Comparison of ENCODE assay signal across 24 mouse cellular contexts in genomic region chr8:124459627-124460026, GRCm38 (mm10). TPM values are rescaled to one million over a fixed set of nuclear protein-coding genes. Genes with fewer than 3 reads are reported as not detected.
DNase-seq lines count a peak whose midpoint lies in the region; ATAC-seq and TF ChIP-seq lines count a peak whose summit lies in the region.
"Had no signal": no experiment of that assay in that cellular context is flagged by ENCODE, and none has a peak within 500 bp of the region (broad histone marks: within the 10 kb centered on the region; RNA-seq: fewer than 3 reads in every experiment).

No protein-coding gene starts in this region.

- no peak for ATAC-seq in kidney, embryonic 15.5 days (replicated peaks; ENCODE audit: low FRiP score)
- ATAC-seq: forebrain, embryonic 14.5 days had no signal

- H3K9ac ChIP-seq in kidney, embryonic 15.5 days: no peak overlapping the region
- H3K9ac ChIP-seq: hindbrain, embryonic 13.5 days; limb, embryonic 15.5 days; liver, embryonic 15.5 days; lung, embryonic 14.5 days had no signal

- TF ChIP-seq CTCF in kidney, adult 2 months (conservative IDR thresholded peaks at IDR 0.05; ENCODE audit: insufficient read depth, insufficient read length, low read depth, low read length): no peak

- H3K36me3 ChIP-seq in kidney, adult 2 months (ENCODE audit: control insufficient read depth, insufficient read depth, low read length): no peaks in the 10 kb centered on the region
- H3K36me3 ChIP-seq in kidney, embryonic 15.5 days: no peaks in the 10 kb centered on the region
- H3K36me3 ChIP-seq: hindbrain, embryonic 13.5 days; limb, embryonic 10.5 days; limb, embryonic 15.5 days; liver, embryonic 15.5 days had no signal

- no peaks in the 10 kb centered on the region for H3K27me3 ChIP-seq in kidney, adult 2 months (replicated peaks; ENCODE audit: control insufficient read depth, insufficient read depth, low read length)
- H3K27me3 ChIP-seq in kidney, embryonic 15.5 days: 0 out of 2 replicates have a peak, but pooled peaks cover 3% of the 10 kb centered on the region
- H3K27me3 ChIP-seq: liver, embryonic 15.5 days had no signal

- H3K9me3 ChIP-seq in kidney, embryonic 15.5 days (replicated peaks): no peaks in the 10 kb centered on the region
- H3K9me3 ChIP-seq: hindbrain, embryonic 13.5 days; limb, embryonic 10.5 days; limb, embryonic 15.5 days; liver, embryonic 15.5 days had no signal

- no peak overlapping the region for H3K27ac ChIP-seq in kidney, adult 2 months (ENCODE audit: insufficient read depth, low read depth, low read length)
- no peak overlapping the region for H3K27ac ChIP-seq in kidney, embryonic 15.5 days
- H3K27ac ChIP-seq: hindbrain, embryonic 13.5 days; limb, embryonic 10.5 days; limb, embryonic 15.5 days; liver, embryonic 15.5 days had no signal

- DNase-seq in kidney, adult 2 months: peak; percentile 42
- peak; percentile 20 for DNase-seq in ZHBTc4 (ENCODE audit: low read depth, low spot score)
- DNase-seq in kidney, postnatal 10 days: peak; percentile 15
- peak; percentile 60 for DNase-seq in yolk sac, embryonic 10.5 days (ENCODE audit: low spot score)
- no peak for DNase-seq in embryo, embryonic 9.5 days (ENCODE audit: extremely low spot score)
- DNase-seq in frontal cortex, adult 2 months (ENCODE audit: extremely low spot score in 1 of 2, low spot score in 1 of 2): no peak
- DNase-seq: adrenal gland, postnatal 36 days; cerebellum, adult 8-10 months; cerebellum, postnatal 25 days; gastrocnemius, postnatal 36 days; heart, adult 18-20 months; heart, postnatal 36 days; layer of hippocampus, adult 9-11 months; lung, embryonic 14.5 days; lung, postnatal 14 days; midbrain, embryonic 14.5 days; thymus, postnatal 14 days had no signal

- WGBS in kidney, adult 2 months: 35% methylated on average over 12 of the region's 12 CpGs
- 37% methylated on average over 12 of the region's 12 CpGs for WGBS in kidney, embryonic 15.5 days

- H3K4me1 ChIP-seq in kidney, adult 2 months (ENCODE audit: control insufficient read depth, insufficient read depth, low read length): no peaks in the 10 kb centered on the region
- H3K4me1 ChIP-seq in kidney, embryonic 15.5 days: no peaks in the 10 kb centered on the region
- H3K4me1 ChIP-seq: limb, embryonic 10.5 days; limb, embryonic 15.5 days; liver, embryonic 15.5 days had no signal

- no peak for TF ChIP-seq POLR2A in kidney, adult 2 months (IDR thresholded peaks at IDR 0.05; ENCODE audit: low read depth, low read length)

- no peak overlapping the region for H3K4me2 ChIP-seq in kidney, embryonic 15.5 days
- H3K4me2 ChIP-seq: heart, embryonic 11.5 days; hindbrain, embryonic 13.5 days; limb, embryonic 15.5 days; liver, embryonic 15.5 days; lung, embryonic 14.5 days had no signal

- no peak overlapping the region for H3K4me3 ChIP-seq in kidney, adult 2 months (ENCODE audit: insufficient read depth, low read depth, low read length)
- H3K4me3 ChIP-seq in kidney, embryonic 15.5 days (replicated peaks): no peak overlapping the region
- H3K4me3 ChIP-seq: hindbrain, embryonic 13.5 days; limb, embryonic 10.5 days; limb, embryonic 15.5 days; liver, embryonic 15.5 days had no signal

RNA-seq across cellular contexts. Expression of gene Pgbd5, which starts 20.2 kb away (rescaled TPM):
- 0.39 and 0.41 TPM in 2 replicates for polyA plus RNA-seq in kidney, adult 2 months (2012; rRNA removed)
- 0.75 and 0.93 TPM in 2 replicates for polyA plus RNA-seq in kidney, embryonic 15.5 days (2015; fragmentation: Nextera tagmentation; extraction: Ambion mirVana)
- polyA plus RNA-seq in frontal cortex, adult 2 months (2012; rRNA removed): 150 and 161 TPM in 2 replicates

Comparison
In these comparisons a context has a peak if more than half of its experiments do, and no peak if none do; other contexts are left out.
1. DNase-seq: peak in kidney, adult 2 months (single experiment), ZHBTc4 (single experiment), kidney, postnatal 10 days (single experiment) and yolk sac, embryonic 10.5 days (single experiment); none in embryo, embryonic 9.5 days (single experiment) and frontal cortex, adult 2 months (0 of 2).
2. RNA of gene Pgbd5, which starts 20.2 kb away (polyA plus RNA-seq): 150 to 161 TPM in frontal cortex, adult 2 months; 0.75 to 0.93 TPM in kidney, embryonic 15.5 days and 0.39 to 0.41 TPM in kidney, adult 2 months; every median in the first group is over 10 times any median in the second.